ENCODE assay signal across 11 mouse cellular contexts in genomic region chr19:42019011-42019522, GRCm38 (mm10). TPM values are rescaled to one million over a fixed set of nuclear protein-coding genes. Genes with fewer than 3 reads are reported as not detected.
DNase-seq lines count a peak whose midpoint lies in the region; ATAC-seq and TF ChIP-seq lines count a peak whose summit lies in the region.
"Had no signal": no experiment of that assay in that cellular context is flagged by ENCODE, and none has a peak within 500 bp of the region (broad histone marks: within the 10 kb centered on the region; RNA-seq: fewer than 3 reads in every experiment).

No protein-coding gene starts in this region.

- no peaks in the 10 kb centered on the region for H3K9me3 ChIP-seq in forebrain, embryonic 10.5 days
- no peaks in the 10 kb centered on the region for H3K9me3 ChIP-seq in forebrain, embryonic 16.5 days (ENCODE audit: control insufficient read depth, low read length)
- H3K9me3 ChIP-seq in lung, postnatal 0 days (ENCODE audit: low read length): no peaks in the 10 kb centered on the region
- no peaks in the 10 kb centered on the region for H3K9me3 ChIP-seq in limb, embryonic 10.5 days (replicated peaks)
- H3K9me3 ChIP-seq in midbrain, postnatal 0 days (ENCODE audit: low read length): no peaks in the 10 kb centered on the region

- no peak for DNase-seq in forebrain, embryonic 10.5 days (ENCODE audit: extremely low spot score, low spot score)
- peak; percentile 41 for DNase-seq in lung, postnatal 0 days (ENCODE audit: low spot score)
- no peak for DNase-seq in lung, postnatal 4 days
- no peak for DNase-seq in limb, embryonic 10.5 days (ENCODE audit: low spot score)
- peak; percentile 42 for DNase-seq in thymus, postnatal 14 days
- DNase-seq in adrenal gland, adult 8-10 months: no peak
- no peak for DNase-seq in midbrain, postnatal 0 days (ENCODE audit: low spot score)
- DNase-seq: lung, adult 2 months had no signal

- H3K27me3 ChIP-seq in forebrain, embryonic 10.5 days (ENCODE audit: poor library complexity, severe bottlenecking): no peaks in the 10 kb centered on the region
- H3K27me3 ChIP-seq in forebrain, embryonic 16.5 days (replicated peaks; ENCODE audit: control insufficient read depth, insufficient read depth, low read length): no peaks in the 10 kb centered on the region
- H3K27me3 ChIP-seq in lung, postnatal 0 days (replicated peaks; ENCODE audit: insufficient read depth, low read length): no peaks in the 10 kb centered on the region
- H3K27me3 ChIP-seq in limb, embryonic 10.5 days (ENCODE audit: low read depth, poor library complexity, severe bottlenecking): no peaks in the 10 kb centered on the region
- H3K27me3 ChIP-seq in midbrain, postnatal 0 days (ENCODE audit: insufficient read depth, low read length): no peaks in the 10 kb centered on the region

- H3K4me3 ChIP-seq in forebrain, embryonic 10.5 days: no peak overlapping the region
- H3K4me3 ChIP-seq in forebrain, embryonic 16.5 days (replicated peaks; ENCODE audit: low read length): no peak overlapping the region
- no peak overlapping the region for H3K4me3 ChIP-seq in lung, postnatal 0 days (ENCODE audit: low read depth, low read length)
- H3K4me3 ChIP-seq in limb, embryonic 10.5 days: no peak overlapping the region
- H3K4me3 ChIP-seq in midbrain, postnatal 0 days (ENCODE audit: low read depth, low read length): no peak overlapping the region

- H3K36me3 ChIP-seq in forebrain, embryonic 10.5 days (replicated peaks): no peaks in the 10 kb centered on the region
- no peaks in the 10 kb centered on the region for H3K36me3 ChIP-seq in forebrain, embryonic 16.5 days (ENCODE audit: control insufficient read depth, insufficient read depth)
- no peaks in the 10 kb centered on the region for H3K36me3 ChIP-seq in lung, postnatal 0 days (ENCODE audit: insufficient read depth, low read length)
- H3K36me3 ChIP-seq in limb, embryonic 10.5 days: no peaks in the 10 kb centered on the region
- no peaks in the 10 kb centered on the region for H3K36me3 ChIP-seq in midbrain, postnatal 0 days (ENCODE audit: insufficient read depth, low read length)

- TF ChIP-seq CTCF in lung, postnatal 0 days (IDR thresholded peaks at IDR 0.05): no peak
- no peak for TF ChIP-seq CTCF in midbrain, postnatal 0 days (IDR thresholded peaks at IDR 0.05)

- TF ChIP-seq EP300 in lung, postnatal 0 days (IDR thresholded peaks at IDR 0.05): no peak

- H3K4me1 ChIP-seq in forebrain, embryonic 10.5 days: peaks cover 49% of the 10 kb centered on the region
- peaks cover 4% of the 10 kb centered on the region; the same call in 1 of the 2 replicates for H3K4me1 ChIP-seq in forebrain, embryonic 16.5 days (replicated peaks; ENCODE audit: control insufficient read depth, insufficient read depth, low read length)
- H3K4me1 ChIP-seq in lung, postnatal 0 days (ENCODE audit: insufficient read depth, low read depth, low read length): peaks cover 16% of the 10 kb centered on the region
- H3K4me1 ChIP-seq in limb, embryonic 10.5 days: peaks cover 48% of the 10 kb centered on the region
- H3K4me1 ChIP-seq in midbrain, postnatal 0 days (ENCODE audit: insufficient read depth, low read length): no peaks in the 10 kb centered on the region

- H3K27ac ChIP-seq in forebrain, embryonic 10.5 days: peak overlapping the region; percentile 52
- no peak overlapping the region for H3K27ac ChIP-seq in forebrain, embryonic 16.5 days (ENCODE audit: low read length)
- H3K27ac ChIP-seq in lung, postnatal 0 days (ENCODE audit: low read length): peak overlapping the region; percentile 84
- peak overlapping the region; percentile 77 for H3K27ac ChIP-seq in limb, embryonic 10.5 days
- no peak overlapping the region for H3K27ac ChIP-seq in midbrain, postnatal 0 days (ENCODE audit: low read depth, low read length)

- no peak overlapping the region for H3K9ac ChIP-seq in forebrain, embryonic 16.5 days (replicated peaks; ENCODE audit: low read depth, low read length)
- H3K9ac ChIP-seq in lung, postnatal 0 days (replicated peaks; ENCODE audit: low read depth): no peak overlapping the region
- H3K9ac ChIP-seq in midbrain, postnatal 0 days (replicated peaks; ENCODE audit: low read length, poor library complexity, severe bottlenecking): no peak overlapping the region

- ATAC-seq in forebrain, embryonic 16.5 days: no peak
- ATAC-seq in lung, postnatal 0 days: peak; percentile 25
- ATAC-seq in midbrain, postnatal 0 days (ENCODE audit: low FRiP score): no peak

- no peak overlapping the region for H3K4me2 ChIP-seq in forebrain, embryonic 16.5 days (ENCODE audit: low read length)
- no peak overlapping the region for H3K4me2 ChIP-seq in lung, postnatal 0 days (replicated peaks; ENCODE audit: low read depth, low read length)
- H3K4me2 ChIP-seq in midbrain, postnatal 0 days (ENCODE audit: low read depth, low read length, poor library complexity, severe bottlenecking): no peak overlapping the region

- 47% methylated on average over 4 of the region's 4 CpGs for WGBS in forebrain, embryonic 10.5 days
- 40% methylated on average over 4 of the region's 4 CpGs for WGBS in forebrain, embryonic 16.5 days
- WGBS in lung, postnatal 0 days: 33% methylated on average over 4 of the region's 4 CpGs
- WGBS in limb, embryonic 10.5 days: 36% methylated on average over 4 of the region's 4 CpGs
- WGBS in midbrain, postnatal 0 days: 45% methylated on average over 4 of the region's 4 CpGs

RNA-seq across cellular contexts. Expression of gene Ankrd2, which starts 16.7 kb away (rescaled TPM):
- 0.42 TPM in 1 of 2 replicates, not detected in the other for polyA plus RNA-seq in forebrain, embryonic 10.5 days (2016; fragmentation: Nextera tagmentation; extraction: Ambion mirVana)
- polyA plus RNA-seq in forebrain, embryonic 16.5 days (2015; fragmentation: Nextera tagmentation; extraction: Ambion mirVana): 0.30 and 0.51 TPM in 2 replicates
- 0.53 and 0.62 TPM in 2 replicates for polyA plus RNA-seq in lung, postnatal 0 days (2015; fragmentation: Nextera tagmentation; extraction: Ambion mirVana)
- polyA plus RNA-seq in limb, embryonic 10.5 days (2016; fragmentation: Nextera tagmentation; extraction: Ambion mirVana): not detected in 2 replicates
- total RNA-seq in adrenal gland, adult 8-10 months (2022): 1 to 10 TPM in 1 of 4 experiments, under 1 TPM in 2, not detected in 1; 0.27 to 1.3 (median 0.42) TPM
- total RNA-seq in midbrain, postnatal 0 days (2014; rRNA removed): 0.71 and 1.7 TPM in 2 replicates
- polyA plus RNA-seq in midbrain, postnatal 0 days (2015; fragmentation: Nextera tagmentation; extraction: Ambion mirVana): 0.81 and 2.4 TPM in 2 replicates
- polyA plus RNA-seq: small intestine, adult 2 months had no signal

RNA-seq across cellular contexts. Expression of gene Hoga1, which starts 26.3 kb away (rescaled TPM):
- polyA plus RNA-seq in forebrain, embryonic 10.5 days (2016; fragmentation: Nextera tagmentation; extraction: Ambion mirVana): 0.95 and 1.3 TPM in 2 replicates
- 0.66 and 0.82 TPM in 2 replicates for polyA plus RNA-seq in forebrain, embryonic 16.5 days (2015; fragmentation: Nextera tagmentation; extraction: Ambion mirVana)
- 4.9 and 6.4 TPM in 2 replicates for polyA plus RNA-seq in lung, postnatal 0 days (2015; fragmentation: Nextera tagmentation; extraction: Ambion mirVana)
- 1.1 and 1.3 TPM in 2 replicates for polyA plus RNA-seq in limb, embryonic 10.5 days (2016; fragmentation: Nextera tagmentation; extraction: Ambion mirVana)
- total RNA-seq in adrenal gland, adult 8-10 months (2022): 10 to 100 TPM in 2 of 4 experiments, 1 to 10 TPM in 2; 2.8 to 17.4 (median 9.1) TPM
- total RNA-seq in midbrain, postnatal 0 days (2014; rRNA removed): 3.1 TPM in 2 replicates
- polyA plus RNA-seq in midbrain, postnatal 0 days (2015; fragmentation: Nextera tagmentation; extraction: Ambion mirVana): 3.4 and 4.0 TPM in 2 replicates

RNA-seq across cellular contexts. Expression of gene 4933411K16Rik, which starts 33.0 kb away (rescaled TPM):
- not detected in 2 replicates for polyA plus RNA-seq in forebrain, embryonic 10.5 days (2016; fragmentation: Nextera tagmentation; extraction: Ambion mirVana)
- not detected in 2 replicates for polyA plus RNA-seq in forebrain, embryonic 16.5 days (2015; fragmentation: Nextera tagmentation; extraction: Ambion mirVana)
- 0.10 and 0.14 TPM in 2 replicates for polyA plus RNA-seq in lung, postnatal 0 days (2015; fragmentation: Nextera tagmentation; extraction: Ambion mirVana)
- polyA plus RNA-seq in limb, embryonic 10.5 days (2016; fragmentation: Nextera tagmentation; extraction: Ambion mirVana): 0.24 TPM in 1 of 2 replicates, not detected in the other
- 1 to 10 TPM in 2 of 4 experiments, under 1 TPM in 2; 0.58 to 3.5 (median 1.5) TPM for total RNA-seq in adrenal gland, adult 8-10 months (2022)
- 0.24 TPM in 1 of 2 replicates, not detected in the other for total RNA-seq in midbrain, postnatal 0 days (2014; rRNA removed)
- polyA plus RNA-seq in midbrain, postnatal 0 days (2015; fragmentation: Nextera tagmentation; extraction: Ambion mirVana): not detected in 2 replicates
- total RNA-seq: heart, adult 18-20 months had no signal
- polyA plus RNA-seq: small intestine, adult 2 months had no signal

RNA-seq across cellular contexts. Expression of gene Ubtd1, which starts 37.5 kb away (rescaled TPM):
- 9.2 and 9.6 TPM in 2 replicates for polyA plus RNA-seq in forebrain, embryonic 10.5 days (2016; fragmentation: Nextera tagmentation; extraction: Ambion mirVana)
- polyA plus RNA-seq in forebrain, embryonic 16.5 days (2015; fragmentation: Nextera tagmentation; extraction: Ambion mirVana): 8.0 and 8.7 TPM in 2 replicates
- polyA plus RNA-seq in lung, postnatal 0 days (2015; fragmentation: Nextera tagmentation; extraction: Ambion mirVana): 21.3 and 23.2 TPM in 2 replicates
- polyA plus RNA-seq in limb, embryonic 10.5 days (2016; fragmentation: Nextera tagmentation; extraction: Ambion mirVana): 14.2 and 15.1 TPM in 2 replicates
- 10 to 100 TPM; 17.2 to 23.2 (median 21.2) TPM for total RNA-seq in adrenal gland, adult 8-10 months (2022)
- total RNA-seq in midbrain, postnatal 0 days (2014; rRNA removed): 17.5 and 22.1 TPM in 2 replicates
- 12.2 and 12.8 TPM in 2 replicates for polyA plus RNA-seq in midbrain, postnatal 0 days (2015; fragmentation: Nextera tagmentation; extraction: Ambion mirVana)

RNA-seq across cellular contexts. Expression of gene Mms19, which starts 38.1 kb away (rescaled TPM):
- 35.3 and 42.3 TPM in 2 replicates for polyA plus RNA-seq in forebrain, embryonic 10.5 days (2016; fragmentation: Nextera tagmentation; extraction: Ambion mirVana)
- 35.0 and 39.4 TPM in 2 replicates for polyA plus RNA-seq in forebrain, embryonic 16.5 days (2015; fragmentation: Nextera tagmentation; extraction: Ambion mirVana)
- 12.8 and 16.5 TPM in 2 replicates for polyA plus RNA-seq in lung, postnatal 0 days (2015; fragmentation: Nextera tagmentation; extraction: Ambion mirVana)
- polyA plus RNA-seq in limb, embryonic 10.5 days (2016; fragmentation: Nextera tagmentation; extraction: Ambion mirVana): 39.9 and 52.5 TPM in 2 replicates
- 10 to 100 TPM; 25.4 to 36.3 (median 29.7) TPM for total RNA-seq in adrenal gland, adult 8-10 months (2022)
- total RNA-seq in midbrain, postnatal 0 days (2014; rRNA removed): 45.7 and 62.5 TPM in 2 replicates
- polyA plus RNA-seq in midbrain, postnatal 0 days (2015; fragmentation: Nextera tagmentation; extraction: Ambion mirVana): 26.1 TPM in 2 replicates

Comparison
In these comparisons a context has a peak if more than half of its experiments do, and no peak if none do; other contexts are left out.
1. DNase-seq: peak in lung, postnatal 0 days (single experiment) and thymus, postnatal 14 days (single experiment); none in forebrain, embryonic 10.5 days (single experiment), lung, postnatal 4 days (0 of 2), limb, embryonic 10.5 days (single experiment), adrenal gland, adult 8-10 months (single experiment) and midbrain, postnatal 0 days (single experiment).
2. H3K27ac ChIP-seq: peak in forebrain, embryonic 10.5 days (single experiment), lung, postnatal 0 days (single experiment) and limb, embryonic 10.5 days (single experiment); none in forebrain, embryonic 16.5 days (single experiment) and midbrain, postnatal 0 days (single experiment).